Mouse (Mus musculus) olfactory bulb, adult 2 months (tissue): ENCODE data around the gene Hadha.

Experiments
- CTCF ChIP-seq: fragments of 200-500 bp; IDR thresholded peaks from 2 replicates; pipeline ENCODE4 v1.5.1; 2012; ENCODE audit warnings: low read depth, mild to moderate bottlenecking, low read length, moderate library complexity; ENCODE audit not compliant: insufficient read depth
- POLR2A ChIP-seq: fragments of 200-500 bp; IDR thresholded peaks from 2 replicates; pipeline ENCODE4 v1.6.1; 2012; ENCODE audit warnings: mild to moderate bottlenecking, low read depth, low read length, moderate library complexity; ENCODE audit not compliant: insufficient read depth

GRCm38 (mm10) chr5:30104339-30104738 is 50.6 kb downstream of the Hadha start:
- TF ChIP-seq POLR2A = no peak
- TF ChIP-seq CTCF = peak; percentile 23; the same call in 1 of the 2 replicates
